Mouse (Mus musculus): ENCODE results near the gene Olfr1246.
"Not testable (repeated sequence)": the region's sequence is repeated elsewhere in the genome, so short reads cannot be mapped to it uniquely, and the experiment has no call there.

Gene Olfr1246

GRCm38 (mm10) chr2:89593057-89593456 lies at the start of gene Olfr1246:
Gene Olfr1246, minus strand, starts transcription at chr2:89593157.
- DNase-seq (ENCODE audit: low spot score), result no peak

GRCm38 (mm10) chr2:89634883-89635282 lies 41.9 kb upstream of the Olfr1246 start, which contains the start of gene Olfr1249:
Gene Olfr1249, minus strand, starts transcription at chr2:89634983.
- DNase-seq (ENCODE audit: low spot score), result no peak

- DNase-seq (ENCODE audit: low spot score), result not testable (repeated sequence)
These were observed 25.2 kb upstream of the Olfr1246 start, which contains the start of gene Olfr1248 for GRCm38 (mm10) chr2:89618145-89618544. Gene Olfr1248, minus strand, starts transcription at chr2:89618245.

GRCm38 (mm10) chr2:89614030-89614429 lies 21.1 kb upstream of the Olfr1246 start, which contains the start of gene Olfr1247:
Gene Olfr1247, minus strand, starts transcription at chr2:89614130.
- DNase-seq (ENCODE audit: low spot score), result no peak

- DNase-seq (ENCODE audit: low spot score), result no peak
These were observed 14.6 kb downstream of the Olfr1246 start, which contains the start of gene Olfr1245 for GRCm38 (mm10) chr2:89578347-89578746. Gene Olfr1245, minus strand, starts transcription at chr2:89578447.

- DNase-seq (ENCODE audit: low spot score), result not testable (repeated sequence)
These were observed 30.3 kb downstream of the Olfr1246 start for GRCm38 (mm10) chr2:89562706-89563105.

GRCm38 (mm10) chr2:89544516-89544915 lies 48.4 kb downstream of the Olfr1246 start:
- no peak for DNase-seq (ENCODE audit: low spot score)

GRCm38 (mm10) chr2:89539923-89540322 lies 53.0 kb downstream of the Olfr1246 start:
- no peak for DNase-seq (ENCODE audit: low spot score)
